Mouse (Mus musculus) adipocyte (in vitro differentiated cells): ENCODE measurements around the gene Pvalb.

ENCODE experiments used
- DNase-seq: peaks from one replicate; pipeline ENCODE4 v3.0.0-alpha.2; 2016; ENCODE audit warnings: low spot score

Gene Pvalb

GRCm38 (mm10) chr15:78195096-78195880 lies 10.9 kb downstream of the Pvalb start:
- no peak for DNase-seq

DNA sequence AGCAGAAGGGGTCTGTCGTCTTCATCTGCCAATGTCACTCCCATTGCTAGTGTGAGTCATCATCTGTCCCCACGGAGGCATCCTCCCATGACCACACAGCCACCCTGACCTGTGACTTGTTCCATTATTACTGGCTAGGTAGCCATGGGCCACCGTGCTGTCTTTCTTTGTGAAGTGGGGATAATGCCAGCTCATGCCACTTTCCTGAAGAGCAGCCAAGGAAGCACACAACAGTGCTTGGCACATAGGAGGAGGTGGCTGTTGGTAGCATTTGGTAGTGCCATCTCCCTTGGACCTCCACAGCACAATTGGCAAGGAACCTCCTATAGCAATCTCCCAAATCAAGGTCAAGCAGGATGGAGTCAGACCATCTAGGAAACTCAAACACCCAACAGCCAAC lies 11.9 kb downstream of the Pvalb start:
- DNase-seq = no peak

DNA sequence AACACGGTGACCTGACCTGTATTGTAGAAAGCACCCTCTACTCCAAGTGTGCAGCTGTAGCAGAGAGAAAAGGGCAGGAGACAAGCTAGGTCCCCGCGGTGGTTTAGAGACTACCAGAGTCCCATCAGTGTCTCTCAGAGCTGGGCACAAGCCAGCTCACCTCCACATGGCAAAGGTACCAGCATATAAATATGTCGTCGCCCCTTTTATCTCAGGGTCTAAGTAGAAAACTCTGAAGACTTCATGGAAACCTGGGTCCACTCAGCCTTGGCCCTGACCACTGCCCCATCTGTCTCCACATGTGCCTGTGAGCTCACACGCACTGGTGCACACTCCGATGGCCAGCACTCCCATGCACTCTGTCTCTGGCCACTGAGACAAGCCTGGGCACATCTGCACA lies 16.6 kb downstream of the Pvalb start:
- DNase-seq = no peak

DNA sequence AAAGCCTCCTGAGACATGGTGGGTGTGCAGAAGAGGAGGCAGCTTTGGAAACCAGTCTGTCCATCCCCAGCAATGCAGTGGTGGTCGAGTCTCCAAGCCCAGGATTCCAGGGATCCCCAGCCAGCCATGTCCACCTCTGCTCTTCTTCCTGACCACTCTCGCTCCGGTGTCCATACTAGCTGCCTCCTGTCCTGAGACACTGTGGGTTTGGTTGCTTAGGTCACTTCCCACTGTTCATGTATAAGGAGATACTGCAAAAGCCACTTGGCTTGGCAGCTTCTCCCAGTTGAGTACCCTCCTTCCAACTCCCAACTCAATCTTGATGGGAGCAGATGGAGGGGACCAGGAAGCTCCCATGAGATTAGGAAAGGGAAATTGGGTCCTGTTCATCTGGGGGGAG lies 17.7 kb downstream of the Pvalb start:
- no peak for DNase-seq

DNA sequence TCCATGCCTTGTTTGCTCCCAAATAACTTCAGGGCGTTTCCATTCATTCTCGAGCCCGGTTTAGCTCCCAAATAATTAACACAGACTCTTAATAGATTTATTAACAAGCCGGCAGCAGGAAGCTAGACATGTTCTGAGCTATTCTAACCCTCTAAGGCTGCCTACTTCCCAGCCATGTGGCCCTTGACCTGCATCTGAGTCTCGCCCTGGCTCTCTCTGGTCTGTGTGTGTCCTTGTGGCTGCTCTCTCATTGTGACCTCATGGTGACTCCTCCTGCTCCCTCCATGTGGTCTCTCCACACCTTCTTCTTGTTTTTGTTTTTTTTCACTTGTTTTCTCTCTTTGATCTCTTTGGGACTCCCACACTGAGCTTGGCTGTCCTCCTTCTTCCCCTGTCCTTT lies 19.3 kb downstream of the Pvalb start:
- DNase-seq = no peak

DNA sequence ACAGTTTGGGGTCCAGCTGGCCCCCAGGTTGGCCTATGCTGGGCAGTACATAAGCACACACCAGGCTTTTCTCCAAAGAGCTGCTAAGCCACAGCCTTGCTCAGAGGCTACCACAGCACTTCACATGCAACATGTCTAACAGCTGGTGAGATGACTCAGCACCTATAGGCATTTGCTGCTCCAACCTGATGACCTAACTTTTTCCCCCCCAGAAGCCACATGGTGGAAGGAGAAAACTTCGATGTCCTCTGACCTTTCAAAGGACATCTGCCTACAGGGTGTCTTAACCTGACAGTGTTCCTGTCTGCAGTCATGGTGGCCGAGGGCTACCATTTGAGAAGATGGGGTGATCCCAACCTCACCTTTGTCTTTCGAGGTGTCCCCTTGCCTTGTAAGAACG lies 20.6 kb downstream of the Pvalb start:
- DNase-seq = no peak

DNA sequence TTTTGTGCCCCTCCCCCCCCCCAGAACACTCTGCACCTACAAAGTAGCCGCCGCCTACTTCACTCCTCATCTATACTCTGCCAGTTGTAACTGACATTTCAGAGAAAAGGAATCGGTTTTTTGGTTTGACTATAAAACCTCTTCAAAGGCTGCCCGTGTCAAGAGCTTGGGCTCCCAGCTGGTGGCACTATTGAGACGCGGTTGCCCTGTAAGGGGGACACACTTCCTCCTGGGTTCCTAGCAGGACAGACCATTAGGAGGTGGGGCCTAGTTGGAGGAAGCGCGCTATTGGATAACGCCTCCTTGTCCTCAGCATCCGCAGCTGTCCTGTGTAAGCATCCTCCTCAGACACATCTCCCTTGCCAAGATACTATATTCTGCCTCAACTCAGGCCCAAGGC lies 21.3 kb downstream of the Pvalb start:
- no peak for DNase-seq

DNA sequence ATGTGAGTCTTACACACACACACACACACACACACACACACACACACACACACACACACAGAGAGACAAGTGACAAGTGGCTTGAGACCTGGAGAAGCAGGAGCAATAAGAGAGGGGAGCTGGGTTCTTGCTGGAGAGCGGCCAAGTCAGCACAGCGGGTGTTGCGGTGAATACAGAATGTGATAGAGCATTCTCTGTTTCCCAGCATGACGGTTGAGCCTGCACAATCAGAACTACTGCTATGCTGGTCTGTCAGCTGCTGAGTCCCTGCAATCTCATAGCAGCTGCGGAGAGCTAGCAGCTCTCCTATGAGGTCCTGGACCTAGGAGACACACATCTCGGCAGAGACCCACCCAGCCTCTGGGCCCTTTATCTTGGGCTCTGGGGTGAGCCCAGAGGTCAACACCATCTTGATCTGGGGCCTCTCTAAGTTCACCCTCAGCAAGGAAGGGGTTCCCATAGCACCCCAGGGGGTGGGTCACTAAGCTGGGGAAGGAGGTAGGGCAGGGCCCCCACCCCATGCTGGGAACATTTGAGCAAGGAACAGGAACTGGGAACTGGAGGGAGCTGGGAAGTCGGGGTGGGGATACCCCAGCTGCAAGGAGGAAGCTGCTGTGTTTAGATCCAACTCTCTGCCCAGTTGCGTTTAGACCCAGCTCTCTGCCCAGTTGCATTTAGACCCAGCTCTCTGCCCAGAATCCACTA lies 24.3 kb downstream of the Pvalb start:
- DNase-seq = no peak

DNA sequence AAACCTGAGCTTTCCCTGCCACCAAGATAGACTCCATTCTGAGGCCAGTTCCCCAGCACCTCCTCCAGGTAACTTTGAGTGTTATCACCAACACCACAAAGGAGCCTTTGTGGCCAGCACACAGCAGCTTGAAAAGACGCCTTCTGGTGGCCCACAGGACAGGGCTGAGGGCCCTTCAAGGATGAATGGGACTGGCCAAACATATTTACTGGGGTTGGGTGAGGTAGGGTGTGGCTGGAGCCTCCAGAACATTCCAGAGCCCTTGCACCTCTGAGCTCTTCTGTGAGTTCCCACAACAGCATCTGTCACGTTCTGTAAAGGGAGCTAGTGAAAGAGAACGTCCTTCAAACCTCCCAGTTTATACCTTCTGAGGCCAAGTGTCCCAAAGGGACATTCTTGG lies 26.4 kb downstream of the Pvalb start:
- DNase-seq = no peak

- peak; percentile 71 for DNase-seq
These were observed 27.8 kb downstream of the Pvalb start for GRCm38 (mm10) chr15:78178397-78178796.

DNA sequence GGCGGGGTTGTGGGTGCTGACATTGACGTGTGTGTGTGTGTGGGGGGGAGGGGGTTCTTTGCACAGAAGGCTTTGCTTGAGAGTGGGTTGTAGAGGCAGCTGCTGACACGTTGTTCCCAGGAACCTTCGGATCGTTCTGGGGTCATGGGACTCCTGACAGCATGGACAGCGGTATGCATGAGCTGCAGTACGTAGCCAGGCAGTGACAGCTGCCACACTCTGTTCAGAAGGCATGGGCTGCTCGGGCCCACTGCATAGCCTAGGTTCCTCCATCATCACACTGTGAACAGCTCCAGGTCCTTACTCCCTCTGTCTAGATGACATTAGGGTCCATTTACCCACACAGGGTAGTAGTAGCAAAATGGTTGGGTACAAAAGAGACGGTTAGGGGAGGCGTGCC lies 28.9 kb downstream of the Pvalb start:
- no peak for DNase-seq

DNA sequence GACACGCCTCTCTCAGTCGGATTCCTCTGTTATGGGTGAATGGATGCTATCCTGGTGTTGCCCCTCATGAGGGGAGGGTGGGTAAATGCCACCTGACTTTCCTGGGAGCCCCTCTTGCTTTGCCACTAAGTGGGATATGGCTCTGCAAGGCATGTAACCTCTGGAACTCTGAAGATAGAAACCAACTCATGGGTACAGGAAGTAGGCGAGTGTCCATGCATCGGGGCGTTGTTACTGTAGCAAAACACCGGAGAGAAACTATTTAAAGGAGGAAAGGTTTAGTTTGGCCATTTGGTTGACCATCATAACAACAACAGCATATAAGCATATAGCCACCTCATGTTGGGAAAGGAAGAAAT lies 31.3 kb downstream of the Pvalb start:
- no peak for DNase-seq

DNA sequence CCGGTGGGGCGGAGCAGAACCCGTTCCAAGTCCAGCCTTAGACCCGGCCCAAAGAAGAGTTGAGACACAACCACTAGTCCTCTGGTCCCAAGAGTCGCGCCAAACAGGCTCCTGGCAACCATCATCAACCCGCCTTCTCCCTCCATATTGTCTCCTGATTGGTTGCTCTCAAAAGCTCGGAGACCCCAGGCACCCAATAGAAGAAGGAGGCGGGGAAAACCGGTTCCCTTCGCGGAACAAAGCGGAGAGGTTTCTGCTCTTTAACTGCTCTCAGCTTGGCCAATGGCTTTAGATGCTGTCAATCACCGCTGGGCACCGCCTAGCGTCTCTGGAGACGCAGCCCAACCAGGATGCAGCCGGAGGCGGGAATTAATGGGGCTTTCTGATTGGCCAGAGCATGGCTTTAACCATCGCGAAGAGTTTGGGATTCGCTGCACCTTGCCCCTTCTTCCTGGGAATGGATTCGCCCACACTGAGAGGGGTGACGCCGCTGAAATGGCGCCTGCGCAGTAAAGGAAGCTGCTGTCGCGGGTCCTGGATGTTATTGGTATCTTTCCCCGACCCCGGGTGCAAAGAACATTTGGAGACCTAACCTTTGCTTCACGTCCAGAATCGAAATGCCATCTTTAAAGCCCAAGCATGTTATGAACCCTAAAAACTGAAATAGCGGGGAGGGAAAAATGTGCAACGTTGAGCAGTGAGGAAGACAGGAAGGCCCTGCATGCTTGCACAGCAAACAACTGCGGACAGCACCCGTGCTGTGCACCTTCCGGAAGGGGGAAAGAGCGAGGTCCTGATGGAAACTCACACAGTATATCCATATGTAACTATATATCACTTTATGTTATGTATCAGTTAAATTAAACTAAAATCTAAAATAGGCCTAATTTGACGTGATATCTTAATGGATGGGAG lies 32.0 kb downstream of the Pvalb start, which contains the start of gene Ift27:
Ift27 (minus strand) TSS at position 136 of the 915 bp plus-strand sequence.
- DNase-seq = peak; percentile 100

GRCm38 (mm10) chr15:78172899-78173817 lies 33.0 kb downstream of the Pvalb start:
- no peak for DNase-seq

- peak; percentile 62 for DNase-seq
These were observed 33.8 kb downstream of the Pvalb start for GRCm38 (mm10) chr15:78172256-78172898.

DNA sequence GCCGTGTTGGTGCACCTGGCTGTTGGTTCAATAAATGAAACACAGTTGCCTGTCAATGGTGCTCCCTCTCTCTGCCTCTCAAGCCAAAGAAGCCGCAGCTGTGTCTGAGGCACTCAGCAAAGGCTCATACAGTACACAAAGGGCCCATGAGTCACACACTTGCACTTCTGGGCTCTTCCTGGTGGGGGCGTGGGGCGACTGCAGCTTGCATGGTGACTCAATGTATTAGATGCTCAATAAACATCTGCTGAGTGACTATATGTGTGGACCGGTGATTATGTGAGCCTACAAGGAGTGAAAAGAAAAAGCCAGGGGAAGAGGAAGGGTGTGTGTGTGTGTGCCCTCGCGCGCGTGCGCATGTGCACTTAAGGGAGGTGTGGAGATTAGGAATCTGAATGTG lies 34.5 kb downstream of the Pvalb start:
- DNase-seq = no peak

DNA sequence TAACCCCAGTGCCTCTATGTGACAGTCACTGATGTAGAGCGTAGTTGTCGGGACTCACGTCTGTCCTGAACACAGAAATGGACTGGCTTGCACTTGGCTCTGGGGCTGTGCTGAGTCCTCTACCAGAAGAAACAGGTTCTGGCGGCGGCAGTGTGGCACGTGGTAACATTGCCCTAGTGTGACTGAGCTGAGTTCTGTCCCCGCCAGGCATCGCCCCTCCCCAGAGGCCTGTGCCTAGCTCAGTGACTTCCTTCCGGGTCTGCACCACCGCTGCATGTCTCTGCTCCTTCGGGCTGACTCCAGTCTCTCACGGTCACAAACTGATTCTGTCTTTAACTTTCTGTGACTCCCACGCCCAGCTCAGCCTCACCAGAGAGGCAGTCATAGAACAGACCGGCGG lies 35.5 kb downstream of the Pvalb start:
- no peak for DNase-seq

GRCm38 (mm10) chr15:78169566-78169965 lies 36.6 kb downstream of the Pvalb start:
- no peak for DNase-seq

DNA sequence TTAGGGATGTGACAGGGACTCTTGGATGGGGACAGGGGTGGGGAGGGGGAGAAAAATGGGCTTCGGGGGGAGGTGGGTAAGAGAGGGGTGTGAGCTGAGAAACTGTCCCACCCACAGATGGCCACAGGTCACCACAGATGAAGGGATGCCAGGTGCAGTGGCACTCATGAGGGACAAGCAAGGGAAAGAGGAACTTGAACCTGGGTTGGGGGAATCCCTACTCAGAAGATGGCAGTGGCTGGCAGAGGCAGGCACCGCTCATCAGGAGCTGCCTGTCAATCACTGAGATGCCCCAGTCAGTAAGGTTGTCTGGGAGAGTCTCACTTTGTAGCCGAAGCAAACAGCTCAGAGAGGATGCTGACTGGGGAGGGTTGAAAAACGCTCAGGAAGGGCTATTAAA lies 40.9 kb downstream of the Pvalb start:
- DNase-seq = no peak

DNA sequence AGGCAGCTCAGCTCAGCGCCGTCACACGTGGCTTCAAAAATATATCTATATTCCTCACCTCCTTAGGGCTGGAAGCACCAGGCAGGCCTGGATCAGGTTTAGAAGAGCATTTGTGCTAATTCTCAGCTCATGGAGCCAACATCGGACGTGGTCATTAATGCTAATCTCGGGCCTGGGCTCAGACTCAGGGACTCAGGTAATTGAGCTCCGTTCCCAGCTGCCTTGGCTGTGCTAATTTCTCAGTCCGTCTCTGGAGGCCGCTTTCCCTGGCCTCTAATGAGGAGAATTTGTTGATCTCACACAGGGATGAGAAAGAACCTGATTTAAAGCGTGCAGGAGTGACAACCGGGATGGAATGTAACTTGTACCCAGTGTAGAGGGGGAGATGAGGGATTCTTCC lies 41.7 kb downstream of the Pvalb start:
- no peak for DNase-seq

DNA sequence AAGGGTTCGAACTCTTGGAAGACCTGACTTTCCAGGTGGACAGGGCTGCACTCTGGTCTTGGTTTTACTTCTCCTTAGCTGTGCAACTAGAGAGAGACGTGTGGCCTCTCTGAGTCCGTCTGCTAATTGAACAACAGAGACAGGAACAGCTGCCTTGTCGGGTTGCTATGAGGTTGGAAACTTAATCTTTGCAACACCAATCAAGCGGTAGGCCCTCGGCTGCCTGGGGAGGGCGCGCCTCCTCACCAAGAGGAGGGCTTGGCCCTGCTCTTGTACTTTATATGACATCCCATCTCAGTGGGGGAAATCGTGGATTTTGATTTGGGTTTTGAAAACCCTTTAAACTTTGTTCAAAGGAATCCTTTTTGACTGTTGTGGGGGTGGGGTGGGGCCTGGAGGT lies 44.3 kb downstream of the Pvalb start:
- DNase-seq = no peak
